Mouse (Mus musculus) cerebellum, postnatal 36 days (tissue): ENCODE measurements around the gene Clip1.
"Not testable (repeated sequence)": the region's sequence is repeated elsewhere in the genome, so short reads cannot be mapped to it uniquely, and the experiment has no call there.

Source experiments
- DNase-seq, 2 experiments: peaks; one replicate each; pipeline ENCODE4 v3.0.0; 2021 to 2022; ENCODE audit warnings: mixed read lengths in 2 of 2

Clip1 gene

GRCm38 (mm10) chr5:123684221-123685144 lies at the start of gene Clip1:
Gene Clip1 (minus strand): TSS chr5:123684618.
- peak; percentile 68 to 77 for DNase-seq

DNA sequence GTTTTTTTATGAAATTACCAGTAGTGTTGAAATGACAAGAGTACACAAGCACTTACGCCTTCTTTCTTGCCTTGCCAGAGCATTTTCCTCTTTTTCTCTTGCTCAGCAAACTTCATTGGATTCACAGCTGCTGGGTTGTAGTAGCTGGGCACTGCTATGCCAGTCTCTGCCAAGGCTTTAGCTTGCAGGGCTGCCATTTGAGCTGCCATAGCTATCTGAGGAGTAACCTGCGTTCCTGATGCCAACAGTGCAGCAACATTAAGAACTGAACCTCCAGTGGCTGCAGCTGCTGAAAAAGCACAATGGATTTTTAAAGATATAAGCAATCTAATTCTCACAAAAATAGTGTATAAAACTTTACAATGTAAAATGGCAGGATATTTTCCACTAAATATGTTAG lies 46.6 kb upstream of the Clip1 start:
- no peak for DNase-seq

DNA sequence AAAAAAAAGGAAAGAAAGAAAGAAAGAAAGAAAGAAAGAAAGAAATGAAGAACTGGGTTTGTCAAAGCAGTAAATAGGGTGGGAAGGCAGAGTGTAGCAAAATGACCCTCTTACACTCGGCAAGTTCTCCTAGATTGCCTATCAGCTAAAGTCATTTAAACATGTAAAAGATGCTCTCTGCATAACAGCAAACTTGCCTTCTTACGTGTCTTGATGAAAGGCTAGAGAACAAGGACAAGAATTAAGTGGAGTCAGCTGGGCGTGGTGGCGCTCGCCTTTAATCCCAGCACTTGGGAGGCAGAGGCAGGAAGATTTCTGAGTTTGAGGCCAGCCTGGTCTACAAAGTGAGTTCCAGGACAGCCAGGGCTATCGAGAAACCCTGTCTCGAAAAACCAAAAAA lies 39.4 kb upstream of the Clip1 start:
- not testable (repeated sequence) for DNase-seq

- peak; percentile 91 to 97 for DNase-seq
Measured at GRCm38 (mm10) chr5:123720328-123721311, 36.2 kb upstream of the Clip1 start, which contains the start of gene Zcchc8. Gene Zcchc8 (minus strand): TSS chr5:123721100.

DNA sequence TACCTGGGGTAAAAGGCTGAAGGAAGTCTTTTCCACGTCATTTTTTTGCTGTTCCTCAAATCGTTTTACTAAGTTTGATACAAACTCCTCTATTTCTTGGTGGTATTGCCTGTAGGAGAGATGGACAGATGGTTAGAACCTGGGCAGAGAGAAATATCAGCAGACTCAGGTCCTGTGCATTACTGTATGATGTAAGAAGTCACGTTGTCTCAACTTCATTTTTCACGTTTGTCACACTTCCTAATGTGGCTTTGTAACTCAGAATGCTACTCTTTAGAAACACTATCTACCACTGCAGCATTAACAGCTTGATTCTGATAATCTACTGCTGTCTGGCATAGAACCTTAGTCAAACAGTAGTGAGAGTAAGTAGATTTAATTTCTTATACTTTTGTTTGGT lies 30.2 kb upstream of the Clip1 start:
- no peak for DNase-seq

DNA sequence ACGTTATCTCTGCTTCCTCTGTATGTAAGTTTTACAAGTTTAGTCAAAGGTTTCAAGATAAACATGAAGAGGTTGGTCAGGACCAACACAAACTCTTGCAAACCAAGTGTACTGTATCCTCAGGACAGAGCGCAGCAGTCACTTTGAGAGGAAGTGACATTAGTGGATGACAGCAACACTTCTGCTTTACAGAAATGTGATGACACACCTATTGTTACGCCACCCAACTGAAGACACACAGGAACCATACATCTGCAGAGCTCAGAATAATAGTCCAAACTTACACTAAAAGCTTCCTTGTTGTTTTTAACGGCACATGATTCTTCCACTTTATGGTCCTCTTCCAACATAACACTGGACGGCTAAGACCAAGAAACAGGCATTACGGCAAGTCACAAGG lies 29.4 kb upstream of the Clip1 start:
- DNase-seq = no peak

GRCm38 (mm10) chr5:123709571-123709970 lies 25.2 kb upstream of the Clip1 start:
- DNase-seq = no peak

GRCm38 (mm10) chr5:123708598-123708997 lies 24.2 kb upstream of the Clip1 start:
- no peak for DNase-seq

GRCm38 (mm10) chr5:123700625-123701024 lies 16.2 kb upstream of the Clip1 start:
- peak; percentile 25 to 32 for DNase-seq

- DNase-seq = peak; percentile 83 to 90
Measured at GRCm38 (mm10) chr5:123699198-123699597, 14.8 kb upstream of the Clip1 start.

DNA sequence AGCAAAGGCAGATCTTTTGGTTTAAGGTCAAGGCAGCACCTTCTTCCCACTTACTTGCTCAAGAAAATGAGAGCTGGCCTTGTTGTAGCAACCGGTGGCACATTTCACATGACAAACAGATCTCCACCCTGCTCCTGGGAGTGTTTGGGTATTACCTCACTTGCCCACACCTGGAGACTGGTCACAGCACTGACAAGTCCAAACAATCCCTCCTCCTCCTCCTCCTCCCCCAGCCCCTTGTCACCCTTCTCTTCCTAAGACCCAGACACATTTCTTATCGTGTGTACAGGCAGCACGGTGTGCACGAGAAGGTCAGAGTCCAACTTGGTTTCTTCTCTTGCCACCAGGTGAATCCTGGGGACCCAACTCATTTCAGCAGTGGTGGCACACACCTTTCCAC lies 12.5 kb upstream of the Clip1 start:
- DNase-seq = no peak

DNA sequence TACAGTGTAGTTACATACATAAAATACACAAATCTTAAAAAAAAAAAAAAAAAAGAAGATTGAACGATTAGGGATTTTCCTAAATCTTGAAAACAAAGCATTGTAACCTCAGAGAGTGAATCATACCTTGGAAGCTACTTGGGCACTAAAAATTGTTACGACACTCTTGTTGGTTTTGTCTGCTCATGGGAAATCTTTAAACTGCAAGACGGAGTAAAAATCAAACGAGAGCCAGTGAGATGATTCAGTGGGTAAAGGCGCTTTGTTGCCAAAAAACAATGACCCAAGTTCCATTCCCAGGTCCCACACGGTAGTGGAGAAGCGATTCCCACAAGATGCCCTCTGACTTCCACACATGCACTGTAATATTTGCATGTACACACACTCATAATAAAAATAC lies 11.8 kb upstream of the Clip1 start:
- DNase-seq = no peak

GRCm38 (mm10) chr5:123694468-123694867 lies 10.1 kb upstream of the Clip1 start:
- DNase-seq = no peak

- DNase-seq = peak; percentile 73 to 74
Measured at GRCm38 (mm10) chr5:123683377-123684220, 819 bp downstream of the Clip1 start.

DNA sequence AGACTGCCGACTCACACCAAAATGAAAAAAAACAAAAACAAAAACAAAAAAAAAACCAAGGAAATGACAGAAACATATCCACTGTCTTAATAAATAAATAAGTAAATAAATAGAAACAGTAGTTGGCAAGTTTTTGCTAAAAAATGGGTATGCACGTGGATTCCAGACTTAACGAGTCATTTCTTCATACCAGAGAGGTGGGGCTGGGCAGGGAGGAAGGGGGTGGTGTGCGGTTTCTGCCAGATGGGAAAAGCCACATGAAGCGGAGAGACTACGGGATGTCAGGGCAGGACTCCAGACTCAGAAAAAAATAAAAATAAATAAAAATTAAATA lies 1.4 kb downstream of the Clip1 start:
- peak in 1 of 2 experiments; percentile 62 for DNase-seq

DNA sequence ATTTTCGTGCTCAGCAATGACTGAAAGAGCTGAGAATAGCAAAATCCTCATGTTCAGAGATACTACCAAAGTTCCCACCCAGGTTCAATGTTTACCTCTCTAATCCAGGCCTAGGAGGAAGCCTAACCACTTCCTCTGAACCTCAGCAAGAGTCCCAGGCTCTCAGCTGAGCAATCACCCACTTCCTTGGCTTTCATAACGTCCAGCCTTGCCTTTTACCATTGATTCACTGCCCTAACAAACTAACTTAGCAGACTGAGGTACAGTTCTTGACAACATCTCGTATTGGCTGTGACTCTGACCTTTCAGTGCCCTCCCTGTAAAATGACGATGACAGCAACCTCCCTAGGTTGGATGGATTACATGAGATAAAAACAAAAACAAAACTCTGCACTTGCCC lies 2.0 kb downstream of the Clip1 start:
- DNase-seq = no peak

DNA sequence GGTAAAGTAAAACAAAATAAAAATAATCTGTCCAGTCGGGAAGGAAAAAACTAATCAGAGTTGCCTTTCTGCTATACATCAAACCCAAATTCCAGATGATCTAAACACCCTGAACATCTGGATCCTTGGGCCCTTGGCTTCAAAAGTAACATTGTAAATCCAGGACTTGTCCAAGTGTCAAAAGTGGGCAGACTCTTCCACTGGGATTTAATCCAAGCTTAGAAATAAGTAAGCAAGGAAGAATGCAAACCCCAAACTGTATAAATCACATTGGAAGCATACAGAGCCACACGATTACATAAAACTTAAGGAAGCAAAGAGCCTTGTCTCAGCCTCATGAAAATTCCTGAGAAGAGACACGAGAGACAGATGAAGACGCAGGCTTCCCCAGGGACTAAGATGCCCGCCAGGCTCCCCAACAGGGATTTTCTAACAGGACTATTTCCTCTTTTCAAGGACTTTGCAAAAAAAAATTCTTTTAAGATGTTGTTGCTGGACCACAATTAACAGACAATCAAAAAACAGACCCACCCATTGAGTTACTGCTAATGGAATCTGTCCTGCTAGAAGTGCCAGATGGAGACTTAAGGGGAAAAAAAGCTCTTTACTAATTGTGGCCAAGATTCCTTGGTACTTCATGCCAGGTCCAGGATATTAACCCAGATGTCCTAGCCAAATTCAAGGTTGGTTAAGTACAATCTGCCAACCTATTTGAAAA lies 4.7 kb downstream of the Clip1 start:
- peak in 1 of 2 experiments; percentile 39 for DNase-seq

DNA sequence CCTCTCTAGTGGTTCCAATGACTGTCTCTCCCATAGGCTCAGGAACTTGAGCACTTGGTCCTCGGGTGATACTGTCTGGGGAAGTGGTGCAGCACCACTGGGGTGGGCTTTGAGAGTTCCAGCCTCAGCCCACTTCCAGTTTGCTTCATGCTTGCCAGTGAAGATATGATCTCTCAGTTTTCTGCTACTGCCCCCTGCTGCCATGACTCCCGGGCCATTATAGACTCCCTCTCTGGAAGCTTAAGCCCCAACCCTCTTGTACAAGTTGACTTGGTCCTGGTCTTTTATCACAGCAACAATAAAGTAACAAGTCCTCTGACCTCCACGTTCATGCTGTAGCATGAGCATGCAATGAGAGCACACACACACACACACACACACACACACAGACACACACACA lies 5.3 kb downstream of the Clip1 start:
- no peak for DNase-seq

DNA sequence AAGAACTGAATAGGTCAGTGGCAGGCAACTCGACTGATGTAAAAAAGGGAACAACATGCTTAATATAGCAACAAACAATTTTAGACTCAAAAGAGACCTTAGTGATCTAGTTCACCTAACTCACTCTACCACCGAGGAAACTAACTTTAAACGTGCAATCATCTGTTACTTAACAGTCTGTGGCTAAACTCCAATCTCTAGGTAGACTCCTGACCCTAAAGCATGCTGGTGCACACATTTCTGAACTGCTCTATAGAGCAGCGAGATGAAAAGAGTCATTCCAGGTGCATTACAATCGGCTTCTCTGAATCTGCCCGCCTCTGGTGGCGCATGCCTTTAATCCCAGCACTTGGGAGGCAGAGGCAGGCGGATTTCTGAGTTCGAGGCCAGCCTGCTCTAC lies 8.7 kb downstream of the Clip1 start:
- no peak for DNase-seq

DNA sequence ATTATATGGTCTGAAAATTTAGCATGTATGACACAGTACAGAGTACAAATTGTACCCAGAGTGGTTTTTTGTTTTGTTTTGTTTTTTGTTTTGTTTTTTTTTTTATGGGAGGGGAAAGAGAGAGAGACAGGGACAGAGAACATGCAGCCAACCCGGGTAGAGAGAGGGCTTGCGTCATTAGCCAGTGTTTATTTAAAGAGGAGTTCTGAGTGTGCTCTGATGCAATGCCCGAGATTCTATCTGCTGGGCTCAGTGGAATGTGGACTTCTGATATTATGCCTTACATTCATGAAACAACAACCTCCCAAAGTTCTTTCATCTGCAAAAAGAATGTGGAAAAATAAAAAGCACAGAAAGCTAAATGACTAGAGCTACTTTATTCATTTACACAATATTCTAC lies 9.2 kb downstream of the Clip1 start:
- no peak for DNase-seq

DNA sequence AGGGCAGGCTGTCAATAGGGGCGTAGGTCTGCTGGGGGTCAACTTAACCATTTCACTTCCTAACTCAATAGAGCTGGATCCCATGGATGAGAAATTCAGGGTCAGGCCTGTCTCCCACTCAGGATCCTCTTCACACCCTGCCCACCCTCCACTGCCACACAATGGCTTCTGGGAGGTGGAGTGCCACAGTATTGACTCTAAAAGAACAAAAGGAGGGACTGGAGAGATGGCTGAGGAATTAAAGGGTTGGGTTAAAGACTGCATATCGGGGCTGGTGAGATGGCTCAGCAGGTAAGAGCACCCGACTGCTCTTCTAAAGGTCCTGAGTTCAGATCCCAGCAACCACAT lies 13.0 kb downstream of the Clip1 start:
- no peak for DNase-seq
